Mouse (Mus musculus) 3T3-L1 (cell line): ENCODE measurements around the gene Srpx.

Experiments used
- DNase-seq: peaks from one replicate; pipeline ENCODE4 v3.0.0-alpha.2; 2015; ENCODE audit warnings: low read depth, low spot score

The Srpx gene

DNA sequence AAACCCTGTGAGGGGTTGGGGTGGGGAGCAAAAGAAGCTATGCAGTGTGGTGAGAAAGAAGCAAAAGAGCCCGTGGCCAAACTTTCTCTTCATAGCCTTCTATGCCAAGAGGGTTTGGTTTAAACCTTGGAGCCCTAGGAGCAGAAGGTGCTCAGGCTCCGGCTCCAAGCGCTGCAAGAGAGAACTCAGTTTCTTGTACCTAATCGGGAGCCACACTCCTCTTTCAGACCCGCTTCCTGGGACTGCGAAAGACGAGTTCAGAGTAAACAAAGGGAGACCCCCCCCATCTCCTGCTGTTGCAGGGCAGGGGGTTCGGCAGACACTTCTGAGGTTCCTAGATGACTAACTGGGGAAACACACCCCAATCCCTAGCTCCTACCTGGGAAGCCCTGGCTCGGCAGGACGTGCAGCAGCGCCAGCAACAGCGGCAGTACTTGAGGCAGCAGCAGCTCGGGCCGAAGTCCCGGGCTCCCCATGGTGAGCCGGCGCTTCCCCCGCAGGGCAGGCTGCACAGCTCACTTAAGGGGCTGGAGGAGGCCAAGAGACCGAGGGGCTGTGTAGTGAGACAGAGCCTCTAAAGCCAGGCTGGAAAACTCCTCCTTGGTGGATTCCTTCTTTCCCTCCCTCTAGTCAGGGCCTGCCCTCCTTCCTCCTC is at the start of gene Srpx:
TSS of gene Srpx (minus strand) at position 645 of the 655 bp plus-strand sequence.
- DNase-seq: no peak

DNA sequence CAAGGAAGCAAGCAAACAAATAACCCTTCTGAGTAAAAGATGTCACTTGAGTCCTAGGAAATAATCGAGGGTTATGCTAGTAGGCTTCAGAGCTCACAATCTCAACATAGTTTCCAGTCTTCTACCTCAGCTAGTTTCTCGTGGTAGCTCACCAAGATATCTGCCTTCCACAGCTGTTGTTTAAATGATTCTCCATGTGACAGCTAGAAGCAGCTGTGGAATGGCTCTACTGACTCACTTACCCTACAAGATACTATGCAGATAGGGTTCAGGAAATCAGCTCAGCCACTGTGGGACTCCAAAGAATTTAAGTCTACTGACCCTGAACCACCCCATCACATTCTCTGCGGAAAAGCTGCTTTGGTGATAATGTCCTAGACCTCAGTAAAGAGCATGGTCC is 34.9 kb upstream of the Srpx start:
- DNase-seq: no peak

DNA sequence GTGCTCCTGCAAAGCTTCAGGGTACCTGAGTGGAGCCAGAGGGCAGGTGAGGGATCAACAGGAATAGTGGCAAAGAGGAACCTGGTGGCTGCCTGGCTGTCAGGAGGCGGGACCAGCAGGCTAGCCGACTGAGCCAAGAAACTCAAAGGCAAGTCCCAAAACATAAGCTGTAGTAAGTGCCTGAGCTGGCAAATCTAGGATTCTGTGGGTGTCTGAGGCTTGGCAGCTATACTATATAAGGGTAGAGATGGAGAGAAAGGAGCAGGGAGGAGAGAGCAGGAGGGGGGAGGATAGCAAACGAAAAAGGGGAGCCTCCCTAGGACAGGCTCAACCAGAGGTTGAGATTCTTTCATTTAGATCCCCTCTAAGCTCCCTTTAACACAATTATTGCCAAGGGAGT is 1.7 kb downstream of the Srpx start:
- no peak for DNase-seq

DNA sequence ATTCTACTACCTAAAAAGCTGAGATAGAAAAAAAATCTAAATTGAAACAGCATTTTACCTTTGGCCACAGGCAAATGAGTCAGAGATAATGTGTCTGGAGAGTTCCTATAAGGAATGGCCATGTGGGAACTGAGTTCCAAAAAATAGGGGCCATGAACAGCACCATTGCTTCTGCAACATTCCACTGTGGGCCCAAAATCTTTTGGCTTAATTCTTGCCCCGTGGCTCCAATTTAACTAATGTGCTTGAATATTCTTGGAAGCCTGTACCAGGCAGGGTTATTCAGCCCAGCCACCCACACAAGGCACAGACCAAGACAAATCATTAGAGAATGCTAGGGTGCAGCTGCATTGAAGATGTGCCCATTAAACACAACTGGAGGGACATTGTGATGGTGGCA is 6.8 kb downstream of the Srpx start:
- peak; percentile 56 for DNase-seq

DNA sequence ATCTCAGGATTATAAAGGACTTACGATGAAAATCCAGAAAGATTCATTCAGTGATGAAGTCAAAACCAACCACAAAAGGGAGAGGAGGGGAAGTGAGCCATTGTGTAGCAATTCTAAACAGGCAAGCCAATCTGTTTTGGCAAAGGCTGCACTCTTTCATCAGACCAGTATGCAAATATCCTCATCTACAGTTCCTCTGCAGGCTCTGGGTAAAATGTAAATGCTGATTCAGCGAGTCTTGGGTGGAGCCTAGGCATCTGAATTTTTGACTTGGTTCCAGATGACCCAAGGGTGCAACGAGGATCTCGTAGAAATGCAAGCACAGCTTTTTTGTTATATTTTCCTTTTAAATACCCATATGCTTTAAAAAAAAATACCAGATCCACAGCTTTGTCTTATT is 9.0 kb downstream of the Srpx start:
- peak; percentile 97 for DNase-seq

DNA sequence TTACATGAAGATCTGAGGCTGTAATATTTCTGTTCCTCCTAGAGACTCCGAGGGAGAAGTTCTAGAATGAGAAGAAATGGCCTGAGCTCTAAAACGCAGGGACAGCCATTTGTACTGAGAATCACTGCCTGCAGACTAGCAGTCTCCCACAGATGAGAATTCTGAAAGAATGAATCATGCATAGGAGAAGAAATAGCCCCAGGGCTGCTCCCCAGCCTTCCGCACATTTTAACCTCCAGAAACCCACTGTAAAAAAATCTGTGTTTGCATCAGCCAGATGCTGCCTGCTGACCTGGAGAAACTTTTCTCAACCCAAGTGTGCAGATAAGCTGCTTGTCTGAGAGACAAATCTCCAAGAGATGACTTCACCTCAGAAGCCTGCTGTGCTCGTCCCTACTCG is 12.0 kb downstream of the Srpx start:
- peak; percentile 98 for DNase-seq

DNA sequence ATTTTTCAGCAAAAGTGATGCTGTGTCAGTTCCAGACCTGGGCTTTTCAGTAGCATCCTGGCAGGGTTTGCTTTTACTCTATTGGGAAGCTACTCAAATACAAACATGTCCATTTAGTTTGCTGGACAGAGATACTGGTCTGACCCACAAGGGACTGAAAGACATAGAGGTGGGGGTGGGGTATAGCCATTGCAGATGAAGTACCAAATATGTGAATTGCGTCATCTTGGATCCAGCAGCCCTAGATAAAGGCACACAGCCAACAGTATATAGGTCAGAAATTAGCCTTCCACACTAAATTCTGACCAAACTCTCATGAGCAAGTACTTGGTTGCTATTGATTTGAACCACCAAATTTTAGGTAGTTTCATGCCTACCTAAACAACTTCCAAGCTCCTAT is 14.8 kb downstream of the Srpx start:
- DNase-seq: peak; percentile 51

DNA sequence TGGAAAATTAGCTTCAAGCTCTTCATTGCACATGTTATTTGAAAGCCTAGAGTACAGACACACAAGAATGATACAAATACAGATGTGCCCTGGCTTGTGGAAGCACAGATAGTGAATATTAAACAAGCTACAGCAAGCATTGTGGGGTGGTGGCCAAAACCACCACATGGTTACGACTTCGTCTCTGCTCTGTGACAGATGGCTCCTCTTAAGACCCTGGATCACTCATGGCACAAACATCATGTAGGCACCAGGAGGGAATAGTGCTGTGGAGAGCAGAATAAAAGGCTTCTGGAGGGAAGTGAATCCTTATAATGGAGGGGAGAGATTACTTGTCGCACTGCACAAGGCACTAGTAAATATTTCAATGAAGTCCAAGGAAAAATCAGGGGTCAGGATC is 21.7 kb downstream of the Srpx start:
- no peak for DNase-seq

DNA sequence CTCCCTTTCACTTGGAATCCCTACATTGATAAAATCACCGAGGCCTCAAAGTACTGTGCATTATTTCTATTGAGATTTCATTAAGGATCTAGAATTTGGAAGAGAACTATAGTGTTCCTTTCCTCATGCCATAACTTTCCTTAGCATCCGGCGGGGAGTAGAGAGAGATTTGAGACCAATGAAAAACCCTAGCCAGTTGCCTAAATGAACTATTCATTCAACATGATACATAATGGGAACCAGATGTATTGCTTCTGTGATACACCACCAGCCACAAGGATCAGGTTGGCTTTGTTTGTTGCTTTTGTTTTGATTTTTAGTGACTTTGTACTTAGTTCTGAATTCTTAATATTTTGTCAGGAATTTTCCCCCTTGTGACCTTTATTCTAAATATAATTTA is 37.1 kb downstream of the Srpx start:
- DNase-seq: peak; percentile 55

DNA sequence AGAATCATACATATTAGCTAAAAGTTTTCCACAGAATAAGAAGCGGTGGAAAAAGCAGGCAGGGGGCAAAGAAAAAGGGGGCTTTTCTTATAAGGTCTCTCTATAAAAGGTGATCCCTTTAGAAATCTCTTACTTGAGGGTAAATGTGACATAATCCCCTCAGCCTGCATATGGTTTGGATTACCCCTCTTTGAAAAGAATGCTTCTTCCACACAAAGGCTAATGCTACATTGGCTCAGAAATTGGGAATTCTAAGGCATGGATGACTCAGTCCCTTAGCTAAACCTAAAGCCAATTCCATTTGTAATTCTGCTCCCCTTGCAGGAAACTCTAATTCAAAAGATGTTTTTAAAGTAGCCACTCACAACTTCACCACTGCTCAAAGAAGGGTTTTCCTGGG is 37.5 kb downstream of the Srpx start:
- DNase-seq: peak; percentile 82

DNA sequence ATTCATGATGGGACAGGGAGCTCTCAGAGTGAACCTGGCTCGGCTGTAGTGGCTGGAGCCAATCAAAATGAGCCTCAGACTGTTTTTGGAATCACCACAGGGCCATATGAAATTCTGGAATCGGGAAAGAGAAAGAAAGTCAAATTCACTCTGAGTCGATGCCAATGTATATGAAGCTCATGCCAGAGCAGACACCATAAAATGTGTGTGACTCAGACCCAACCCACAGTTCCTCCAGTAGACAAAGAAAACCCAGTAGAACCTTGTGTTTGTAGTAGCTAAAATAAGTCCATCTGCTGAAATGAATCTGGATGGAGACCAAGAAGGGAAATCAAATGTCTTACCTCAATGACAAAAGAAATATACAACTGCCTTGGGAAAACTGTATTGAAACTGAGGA is 43.5 kb downstream of the Srpx start:
- DNase-seq: peak; percentile 69

DNA sequence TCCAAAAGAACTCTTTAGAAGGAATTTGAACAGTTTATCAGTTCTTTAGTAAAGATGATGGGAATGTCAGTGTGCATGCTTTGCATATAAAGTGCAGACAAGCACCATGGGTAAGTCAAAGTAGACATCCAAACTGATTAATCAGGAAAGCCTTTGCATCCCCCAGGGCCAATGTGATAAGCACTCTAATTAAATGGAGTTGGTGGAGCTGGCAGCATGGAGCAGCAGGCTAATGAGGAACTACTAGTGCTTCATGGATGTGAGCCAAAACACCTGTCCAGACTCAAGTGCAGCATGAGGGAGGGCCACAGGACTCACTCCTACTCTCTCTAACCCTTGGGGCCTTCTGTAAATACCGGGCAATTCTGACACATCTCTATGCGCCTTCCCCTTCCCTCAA is 46.0 kb downstream of the Srpx start:
- DNase-seq: no peak

DNA sequence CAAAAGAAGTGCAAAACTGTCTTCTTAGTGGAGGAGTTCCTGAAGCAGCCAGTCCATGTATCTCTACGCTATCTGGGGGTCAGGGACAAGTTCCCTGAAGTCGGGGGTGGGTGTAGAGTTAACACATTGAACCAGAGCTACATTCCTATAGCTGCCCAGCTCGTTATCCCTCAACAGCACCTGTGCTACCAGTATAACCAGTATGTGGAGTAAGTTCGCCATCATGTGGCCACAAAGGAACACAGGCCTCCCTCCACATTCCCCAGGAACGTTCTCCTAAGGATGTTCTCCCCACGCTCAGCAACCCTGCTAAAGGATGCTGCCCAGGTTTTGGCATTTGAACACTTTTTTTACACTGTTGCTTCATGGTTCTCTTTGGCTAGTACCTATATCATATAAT is 46.8 kb downstream of the Srpx start:
- peak; percentile 77 for DNase-seq

DNA sequence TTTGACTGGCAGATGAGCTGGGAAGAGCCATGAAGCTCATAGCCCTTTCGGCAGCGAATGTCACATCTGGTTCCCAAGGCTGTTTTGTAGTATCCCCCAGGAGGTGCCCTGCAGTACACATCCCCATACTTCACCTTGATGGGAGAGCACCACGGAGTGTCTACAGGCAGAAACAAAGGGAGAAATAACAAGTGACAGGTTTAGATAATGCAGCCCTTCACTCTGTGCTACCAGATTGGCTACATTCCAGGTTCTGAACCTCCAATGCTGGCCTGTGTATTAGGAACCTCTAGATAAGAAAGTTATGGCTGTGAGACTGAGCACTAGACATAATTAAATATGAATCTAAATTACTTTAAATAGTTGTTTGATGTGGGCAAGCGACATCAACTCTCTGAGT is 48.1 kb downstream of the Srpx start:
- no peak for DNase-seq

DNA sequence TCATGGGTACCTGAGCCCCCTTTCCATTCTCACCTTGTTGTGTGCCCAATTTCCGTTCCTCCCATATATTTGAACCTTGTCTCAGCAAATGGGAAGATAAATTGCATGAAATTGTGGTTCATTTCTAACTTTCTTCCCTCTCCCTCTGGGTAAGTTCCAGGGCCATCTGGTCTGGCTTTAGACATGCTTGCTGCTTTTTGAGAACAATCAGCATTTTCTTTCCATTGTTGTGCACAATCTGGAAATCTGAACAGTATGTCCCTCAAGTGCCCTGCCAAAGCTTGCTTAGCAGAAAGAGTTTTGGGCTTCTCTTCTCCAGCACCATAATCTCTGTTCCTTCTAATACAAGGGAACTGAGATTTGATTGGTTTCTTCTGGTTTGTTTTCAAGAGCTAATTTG is 53.7 kb downstream of the Srpx start:
- DNase-seq: no peak

DNA sequence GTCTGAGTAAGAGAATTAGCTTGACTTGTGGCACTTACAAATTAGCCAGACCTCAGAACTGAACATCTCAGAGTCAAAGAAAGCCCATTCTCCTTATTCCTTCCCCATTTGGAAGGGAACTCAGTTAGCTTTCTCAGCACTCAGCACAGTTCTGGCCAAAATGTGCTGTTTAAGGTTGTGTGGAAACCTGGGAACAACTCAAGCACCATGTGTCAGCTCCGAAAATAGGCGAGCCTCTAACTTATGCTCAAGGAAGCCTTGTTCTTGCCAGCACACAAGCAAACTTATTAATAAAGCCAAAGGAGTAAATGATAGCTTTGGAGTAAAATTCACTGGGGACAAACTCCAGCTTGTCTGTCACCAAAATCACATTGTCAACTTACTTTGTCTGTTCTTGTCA is 54.1 kb downstream of the Srpx start:
- no peak for DNase-seq

DNA sequence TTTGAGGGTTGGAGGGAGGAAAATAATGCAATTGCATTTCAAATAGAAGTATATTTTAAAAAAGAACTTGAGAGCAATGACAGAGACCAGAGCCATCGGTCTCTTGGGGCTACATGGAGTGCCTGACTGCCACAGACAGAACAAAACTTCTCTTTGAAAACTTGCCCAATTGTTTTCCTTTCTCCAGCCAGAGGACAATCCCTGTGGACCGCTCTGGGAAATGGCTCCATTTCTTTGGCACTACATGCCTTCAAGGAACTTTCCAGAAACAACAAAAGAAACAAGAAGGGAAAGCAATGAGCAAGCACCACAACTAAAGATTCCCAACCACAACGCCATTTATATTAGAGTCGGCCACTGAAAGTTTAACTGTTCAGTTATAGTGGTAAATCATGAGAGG is 55.3 kb downstream of the Srpx start:
- no peak for DNase-seq

DNA sequence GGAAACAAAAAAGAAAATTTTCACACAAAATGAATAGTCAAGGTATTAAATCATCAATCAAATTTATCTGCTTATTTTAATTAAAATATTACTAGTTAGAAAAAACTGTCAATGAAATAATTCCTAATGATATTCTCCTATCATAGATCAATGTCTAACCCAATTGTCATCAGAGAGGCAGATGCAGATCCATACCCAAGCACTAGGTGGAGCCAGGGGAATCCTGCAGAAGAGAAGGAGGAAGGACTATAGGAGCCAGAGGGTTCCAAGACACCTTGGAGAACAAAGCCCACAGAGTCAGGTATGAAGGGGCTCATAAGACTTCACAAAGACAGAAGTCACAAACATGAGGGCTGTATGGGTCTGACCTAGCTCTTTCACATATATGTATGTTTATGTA is 82.8 kb downstream of the Srpx start:
- peak; percentile 40 for DNase-seq

DNA sequence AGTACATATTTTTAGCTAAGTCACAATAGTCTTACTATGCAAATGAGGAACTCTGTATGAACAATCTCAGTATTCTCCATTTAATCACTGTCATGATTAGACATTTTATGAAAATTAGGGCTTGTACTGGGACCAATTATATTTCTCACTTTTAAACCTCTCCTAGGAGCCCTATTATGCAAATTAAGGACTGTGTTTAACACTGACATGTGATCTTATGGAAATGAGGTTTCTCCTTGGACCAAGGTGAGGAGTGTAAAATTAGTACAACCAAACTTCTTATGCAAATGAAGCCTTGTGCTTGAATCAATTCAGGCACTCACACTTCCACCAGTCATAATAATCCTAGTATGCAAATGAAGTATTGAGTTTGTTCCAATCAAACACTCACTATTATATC is 107.3 kb downstream of the Srpx start:
- no peak for DNase-seq

DNA sequence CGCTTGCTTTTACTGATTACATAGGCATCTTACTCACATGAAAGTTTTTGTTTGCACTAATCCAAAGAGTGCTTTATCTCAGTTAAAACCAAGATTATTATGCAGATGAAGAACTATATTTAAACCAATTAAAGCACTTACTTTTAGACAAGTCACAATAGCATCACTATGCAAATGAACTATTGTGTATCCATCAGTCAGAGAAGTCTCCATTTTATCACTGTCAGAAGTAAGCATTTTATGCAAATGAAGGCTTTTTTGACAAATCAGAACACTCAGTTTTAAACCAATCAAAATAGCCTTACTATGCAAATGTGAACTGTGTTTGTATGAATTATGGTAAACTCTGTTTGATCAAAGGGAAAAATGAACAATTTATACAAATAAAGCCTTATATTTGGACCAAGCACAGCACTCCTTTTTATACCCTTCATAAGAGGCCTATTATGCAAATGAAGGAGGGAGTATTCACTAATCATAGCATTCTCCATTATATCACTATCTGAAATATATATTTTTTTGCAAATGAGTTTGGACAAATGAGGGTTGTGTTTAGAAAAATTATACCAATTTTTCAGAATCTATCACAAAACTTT is 109.7 kb downstream of the Srpx start:
- no peak for DNase-seq

DNA sequence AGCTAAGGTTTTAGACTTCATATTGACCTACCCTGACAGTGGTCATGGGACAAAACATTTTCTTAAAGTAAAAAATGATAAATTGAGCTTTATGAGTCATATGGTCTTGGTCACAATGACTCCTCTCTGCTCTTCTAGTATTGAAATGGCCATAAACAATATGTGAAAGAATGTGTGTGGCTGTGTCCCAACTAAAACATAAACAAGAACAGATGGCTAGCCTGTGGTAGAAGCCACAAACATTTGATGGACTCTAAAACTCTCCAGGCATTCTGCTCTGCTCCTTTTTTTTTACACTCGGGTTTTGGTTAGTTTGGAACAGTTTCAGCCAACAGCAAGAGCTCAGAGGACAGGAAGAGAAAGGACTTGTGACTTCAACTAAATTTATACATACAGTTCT is 111.6 kb downstream of the Srpx start:
- DNase-seq: peak; percentile 98

DNA sequence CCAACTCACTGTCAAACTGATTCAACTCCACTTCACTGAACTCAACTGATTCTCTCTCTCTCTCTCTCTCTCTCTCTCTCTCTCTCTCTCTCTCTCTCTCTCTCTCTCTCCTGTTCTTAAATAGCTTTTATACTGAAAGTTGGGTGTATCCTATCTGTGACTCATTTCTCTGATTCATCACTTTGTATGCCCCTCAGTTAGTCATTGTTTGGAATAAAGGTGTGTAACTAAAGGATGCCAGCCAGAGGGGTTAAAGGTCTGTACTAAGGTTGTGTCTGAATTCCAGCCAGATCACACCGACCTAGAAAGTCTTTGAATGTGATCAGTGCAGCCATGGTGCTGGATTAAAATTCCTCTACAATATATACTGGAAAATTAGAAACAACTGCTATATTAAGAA is 116.8 kb downstream of the Srpx start:
- peak; percentile 58 for DNase-seq
